Mouse (Mus musculus): ENCODE results near the gene Eefsec.

Gene Eefsec

DNA sequence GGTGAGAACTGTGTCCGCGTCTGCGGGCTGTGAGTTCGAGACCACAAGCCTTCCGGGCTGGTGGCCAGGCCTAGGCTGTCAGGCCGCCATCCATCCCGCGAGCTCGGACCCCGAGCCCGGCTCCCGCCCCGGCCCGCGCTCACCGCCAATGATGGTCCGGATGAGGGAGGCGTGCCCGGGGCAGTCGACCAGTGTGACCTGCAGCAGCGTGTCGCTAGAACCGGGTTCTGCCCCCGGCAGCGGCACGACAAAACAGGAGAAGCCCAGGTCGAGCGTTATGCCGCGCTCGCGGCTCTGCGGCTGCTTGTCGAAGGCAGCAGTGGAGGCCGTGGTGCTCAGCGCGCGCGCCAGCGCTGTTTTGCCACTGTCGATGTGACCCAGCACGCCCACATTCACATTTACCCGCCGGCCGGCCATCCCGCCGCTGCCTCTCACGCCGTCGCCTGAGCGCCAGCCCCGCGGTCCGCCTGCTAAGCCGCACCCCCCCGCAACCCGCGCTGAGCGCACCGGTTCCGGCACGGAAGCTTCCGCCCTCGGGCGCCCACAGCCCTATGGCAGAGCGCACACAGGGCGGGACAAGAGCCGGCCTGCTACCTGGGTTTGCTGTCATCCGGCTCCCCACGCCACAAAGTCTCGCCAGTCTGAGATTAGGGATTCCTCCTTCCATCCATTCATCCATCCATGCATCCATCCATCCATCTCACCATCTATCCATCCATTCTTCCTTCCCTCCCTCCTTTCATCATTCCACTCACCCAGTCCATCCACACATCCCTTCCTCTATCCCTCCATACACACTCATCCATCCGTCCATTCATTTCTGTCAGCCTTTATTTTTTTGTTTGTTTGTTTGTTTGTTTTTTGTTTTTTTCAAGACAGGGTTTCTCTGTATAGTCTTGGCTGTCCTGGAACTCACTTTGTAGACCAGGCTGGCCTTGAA is at the start of gene Eefsec:
Gene Eefsec, minus strand, starts transcription at position 477 of the 940 bp plus-strand sequence.
- DNase-seq (ENCODE audit: low spot score in 2 of 2), result peak; percentile 76 to 80

- DNase-seq (ENCODE audit: low spot score in 2 of 2), result no peak
These were observed 47.4 kb upstream of the Eefsec start for GRCm38 (mm10) chr6:88493712-88494111.

- no peak for DNase-seq (ENCODE audit: low spot score in 2 of 2)
These were observed 44.5 kb upstream of the Eefsec start for GRCm38 (mm10) chr6:88490629-88491354.

- DNase-seq (ENCODE audit: low spot score in 2 of 2), result no peak
These were observed 43.5 kb upstream of the Eefsec start for GRCm38 (mm10) chr6:88489834-88490233.

GRCm38 (mm10) chr6:88489026-88489425 is 42.7 kb upstream of the Eefsec start:
- DNase-seq (ENCODE audit: low spot score in 2 of 2), result no peak

DNA sequence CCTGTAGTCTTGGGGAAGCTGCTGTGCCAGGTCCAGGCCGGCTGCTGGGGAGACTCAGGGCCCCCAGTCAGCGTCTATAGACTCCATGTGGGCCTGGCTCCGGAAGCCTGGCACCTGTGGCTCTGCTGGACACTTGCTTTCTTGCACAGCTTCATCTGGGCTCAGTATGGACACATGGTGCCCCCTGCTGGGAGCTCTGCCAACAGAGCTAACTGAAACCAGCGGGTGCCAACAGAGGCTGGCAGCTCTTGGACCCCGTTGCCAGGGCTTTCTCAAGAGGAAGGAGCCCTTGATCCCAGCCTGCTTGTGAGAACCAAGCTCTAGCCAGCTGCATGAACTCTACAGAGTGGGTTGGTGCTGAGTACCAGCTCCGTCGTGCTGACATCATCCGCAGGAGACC is 40.6 kb upstream of the Eefsec start:
- peak in 1 of 2 experiments; percentile 19 for DNase-seq (ENCODE audit: low spot score in 2 of 2)

DNA sequence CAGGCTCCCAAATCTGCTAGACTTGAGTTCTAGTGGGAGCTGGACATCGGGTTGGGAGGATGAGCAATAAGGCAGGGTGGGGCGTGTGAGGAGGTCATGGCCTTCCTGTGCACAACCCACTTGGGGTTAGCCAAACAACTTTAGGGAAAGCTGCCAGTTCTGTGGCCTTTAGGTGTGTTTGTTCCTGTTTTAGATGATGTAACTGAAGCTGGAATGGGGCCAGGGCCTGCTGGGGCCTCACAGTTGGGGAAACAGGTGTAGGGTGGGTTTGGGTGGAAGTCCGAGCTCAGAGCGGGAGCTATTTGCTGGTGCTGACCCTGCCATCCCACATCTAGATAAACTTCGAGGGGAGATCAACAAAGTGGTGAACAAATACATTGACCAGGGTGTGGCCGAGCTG is 39.0 kb upstream of the Eefsec start:
- no peak for DNase-seq (ENCODE audit: low spot score in 2 of 2)

DNA sequence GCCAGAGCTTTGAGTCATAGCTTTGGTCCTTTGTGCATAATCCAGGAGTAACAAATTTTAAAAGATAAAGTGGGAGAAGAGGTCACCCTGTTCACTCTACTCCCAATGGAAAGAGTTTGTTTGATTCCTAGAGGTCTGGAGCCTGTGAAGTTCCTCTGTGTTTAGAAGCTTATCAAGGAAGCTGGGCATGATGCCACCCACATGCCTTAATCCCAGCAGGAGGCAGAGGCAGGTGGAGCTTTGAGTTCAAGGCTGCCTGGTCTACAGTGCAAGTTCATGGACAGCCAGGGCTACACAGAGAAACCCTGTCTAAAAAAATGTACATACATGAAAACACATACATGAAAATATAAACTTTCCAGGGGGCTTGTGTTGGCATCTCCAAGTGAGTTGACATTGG is 37.6 kb upstream of the Eefsec start:
- no peak for DNase-seq (ENCODE audit: low spot score in 2 of 2)

- no peak for DNase-seq (ENCODE audit: low spot score in 2 of 2)
These were observed 36.8 kb upstream of the Eefsec start for GRCm38 (mm10) chr6:88483111-88483510.

DNA sequence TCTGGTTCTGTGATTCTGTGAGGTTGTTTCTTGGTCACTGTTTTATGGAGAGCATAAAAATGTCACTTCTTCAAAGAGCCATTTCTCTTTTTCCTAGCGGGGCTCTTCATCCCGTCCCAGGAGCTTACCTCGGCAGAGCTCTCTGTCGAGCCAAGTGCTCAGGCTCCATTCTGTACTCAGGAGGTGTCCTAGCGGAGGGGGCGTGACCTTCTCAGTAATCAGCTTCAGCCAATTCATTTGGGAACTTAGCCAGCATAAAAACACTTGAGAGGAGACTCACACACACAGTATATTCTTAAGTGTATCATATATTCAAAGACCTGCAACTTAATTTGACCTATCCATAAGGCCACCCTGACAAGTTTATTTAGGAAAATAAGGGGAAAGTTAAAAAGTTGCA is 34.1 kb upstream of the Eefsec start:
- no peak for DNase-seq (ENCODE audit: low spot score in 2 of 2)

- DNase-seq (ENCODE audit: low spot score in 2 of 2), result no peak
These were observed 23.5 kb upstream of the Eefsec start for GRCm38 (mm10) chr6:88469878-88470277.

GRCm38 (mm10) chr6:88465181-88465920 is 19.0 kb upstream of the Eefsec start, which contains the start of gene Ruvbl1:
Ruvbl1 (plus strand) TSS chr6:88465409.
- peak; percentile 91 for DNase-seq (ENCODE audit: low spot score in 2 of 2)

- DNase-seq (ENCODE audit: low spot score in 2 of 2), result no peak
These were observed 8.2 kb upstream of the Eefsec start for GRCm38 (mm10) chr6:88454545-88454944.

DNA sequence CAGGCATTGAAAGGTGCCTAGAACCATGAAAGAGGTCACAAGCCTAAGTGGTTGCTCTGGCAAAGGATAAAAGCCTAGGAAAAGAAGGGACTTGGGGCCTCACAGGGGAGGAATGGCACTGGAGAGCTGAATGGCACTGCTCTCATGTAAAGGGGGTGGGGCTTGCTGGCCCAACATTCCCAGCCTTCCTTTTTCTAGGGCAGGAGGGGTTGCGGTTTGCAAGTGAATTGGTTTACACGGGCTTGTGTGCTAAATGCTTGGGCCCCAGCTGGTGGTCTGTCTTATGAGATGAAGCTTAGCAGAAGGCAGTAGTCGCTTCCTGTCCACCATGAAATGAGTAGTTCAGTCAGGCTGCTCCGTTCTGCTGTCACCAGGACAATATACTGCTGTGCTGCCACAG is 1.1 kb upstream of the Eefsec start:
- DNase-seq (ENCODE audit: low spot score in 2 of 2), result no peak

GRCm38 (mm10) chr6:88445661-88446060 is 678 bp downstream of the Eefsec start:
- no peak for DNase-seq (ENCODE audit: low spot score in 2 of 2)

- DNase-seq (ENCODE audit: low spot score in 2 of 2), result no peak
These were observed 2.1 kb downstream of the Eefsec start for GRCm38 (mm10) chr6:88444076-88444750.

GRCm38 (mm10) chr6:88443446-88443845 is 2.9 kb downstream of the Eefsec start:
- DNase-seq (ENCODE audit: low spot score in 2 of 2), result no peak

- DNase-seq (ENCODE audit: low spot score in 2 of 2), result no peak
These were observed 3.8 kb downstream of the Eefsec start for GRCm38 (mm10) chr6:88442551-88442950.

DNA sequence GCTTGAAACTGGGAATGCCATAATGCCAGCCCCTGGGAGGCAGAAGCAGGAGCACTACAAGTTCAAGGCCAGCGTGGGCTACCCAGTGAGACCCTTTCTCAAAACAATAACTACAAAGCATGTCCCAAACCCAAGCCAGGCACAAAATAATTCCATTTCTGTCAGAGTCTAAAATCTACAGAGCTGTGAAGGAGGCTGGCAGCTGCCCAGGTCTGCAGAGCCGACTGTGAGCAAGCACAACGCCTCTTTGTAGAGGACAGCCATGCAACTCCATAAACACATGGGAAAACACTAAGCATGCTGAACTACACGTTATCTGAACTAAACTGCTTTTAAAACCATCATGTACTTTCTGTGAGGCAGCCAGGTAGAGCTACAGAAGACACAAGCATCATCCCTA is 7.3 kb downstream of the Eefsec start:
- no peak for DNase-seq (ENCODE audit: low spot score in 2 of 2)

- peak; percentile 11 to 17 for DNase-seq (ENCODE audit: low spot score in 2 of 2)
These were observed 10.7 kb downstream of the Eefsec start for GRCm38 (mm10) chr6:88435609-88436008.

- DNase-seq (ENCODE audit: low spot score in 2 of 2), result no peak
These were observed 15.1 kb downstream of the Eefsec start for GRCm38 (mm10) chr6:88431202-88431601.
